Mouse (Mus musculus): ENCODE data around the gene Ppat.
"Not testable (repeated sequence)": the region's sequence is repeated elsewhere in the genome, so short reads cannot be mapped to it uniquely, and the experiment has no call there.

Ppat gene

GRCm38 (mm10) chr5:76951106-76952027 is at the start of gene Ppat, which contains the start of gene Paics:
Gene Ppat, minus strand, starts transcription at chr5:76951578.
Gene Paics, plus strand, starts transcription at chr5:76951307.
- in situ Hi-C loops (cut with MboI, MseI), result loop anchor here in 1 of 2 experiments (5.0 kb wide), 1 partner anchor 44 kb away; the partner anchor contains the start of gene Aasdh

- in situ Hi-C loops (cut with MboI, MseI), result loop anchor here in 1 of 2 experiments (5.0 kb wide), 1 partner anchor 214 kb away; the partner anchor contains the start of gene Spink2
Measured at GRCm38 (mm10) chr5:76998416-76998815, 47.0 kb upstream of the Ppat start.

- in situ Hi-C loops (cut with MboI, MseI), result no loop called here
Measured at GRCm38 (mm10) chr5:76993174-76993814, 41.9 kb upstream of the Ppat start.

GRCm38 (mm10) chr5:76990789-76991188 is 39.4 kb upstream of the Ppat start:
- in situ Hi-C loops (cut with MboI, MseI), result no loop called here

DNA sequence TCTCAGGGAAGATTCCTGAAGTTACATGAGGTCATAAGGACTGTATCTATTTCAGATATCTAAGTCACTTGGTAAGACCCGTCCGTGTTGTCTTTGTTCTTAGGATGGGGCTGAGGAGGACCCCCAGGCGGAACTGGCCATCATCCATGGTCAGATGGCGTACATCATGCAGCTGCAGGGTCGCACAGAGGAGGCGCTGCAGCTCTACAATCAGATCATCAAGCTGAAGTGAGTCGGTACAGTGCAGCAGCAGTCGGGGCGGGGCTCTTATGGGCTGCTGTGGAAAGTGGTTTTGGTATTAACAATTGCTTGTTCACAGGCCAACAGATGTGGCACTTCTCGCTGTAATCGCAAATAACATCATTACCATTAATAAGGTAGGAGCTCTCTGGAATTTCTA is 32.6 kb upstream of the Ppat start:
- in situ Hi-C loops (cut with MboI, MseI), result no loop called here

GRCm38 (mm10) chr5:76975736-76976135 is 24.4 kb upstream of the Ppat start:
- in situ Hi-C loops (cut with MboI, MseI), result no loop called here

DNA sequence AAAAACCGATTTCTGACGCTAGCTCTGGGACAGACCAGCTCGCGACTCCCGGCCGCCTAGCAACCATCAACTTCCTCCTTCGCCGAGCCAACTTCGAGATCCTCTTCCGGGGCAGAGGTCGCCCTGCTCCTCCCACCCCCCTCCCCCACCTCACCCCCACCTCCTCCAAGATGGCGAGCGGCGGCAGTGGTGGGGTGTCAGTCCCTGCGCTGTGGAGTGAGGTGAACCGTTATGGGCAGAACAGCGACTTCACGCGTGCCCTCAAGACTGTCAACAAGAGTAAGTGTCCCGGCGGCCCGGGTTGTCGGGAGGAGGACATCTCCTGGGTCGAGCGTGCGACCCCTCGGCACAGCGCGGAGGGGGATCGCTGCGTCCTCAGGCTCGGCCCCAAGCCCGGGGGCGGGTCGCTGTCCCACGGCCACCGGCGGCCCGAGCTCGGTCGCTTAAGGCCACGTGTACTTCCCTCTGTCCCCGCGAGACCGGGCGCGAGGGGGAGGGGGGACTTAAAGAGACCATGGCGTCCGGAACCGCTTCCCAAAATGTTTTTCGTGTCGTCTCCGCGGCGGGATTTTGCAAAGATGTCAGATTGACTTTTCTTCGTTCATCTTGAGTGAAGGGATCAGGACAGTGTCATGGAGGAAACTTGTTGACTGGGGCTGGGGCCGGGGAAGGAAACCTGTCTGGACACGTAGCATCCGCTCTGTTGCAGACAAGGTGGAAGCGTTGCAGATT is 23.3 kb upstream of the Ppat start, which contains the start of gene Srp72:
TSS of gene Srp72 (plus strand) at position 130 of the 732 bp plus-strand sequence.
- in situ Hi-C loops (cut with MboI, MseI), result no loop called here

DNA sequence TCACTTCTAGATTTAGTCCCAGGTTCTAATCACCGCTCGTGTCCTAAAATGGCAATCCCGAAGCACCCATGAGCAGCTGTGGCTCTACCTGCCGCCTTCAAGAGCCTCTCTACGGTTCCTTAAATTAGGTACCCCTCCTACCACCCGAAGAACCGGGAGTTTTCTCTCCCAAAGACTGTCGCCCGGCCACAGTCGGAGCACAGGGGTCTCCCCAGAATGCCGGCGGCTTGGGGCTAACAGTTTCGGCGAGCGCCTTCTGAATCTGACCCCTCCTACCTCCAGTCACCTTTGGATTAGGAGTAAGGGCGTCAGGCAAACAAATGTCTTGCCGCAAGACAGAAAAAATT is 22.8 kb upstream of the Ppat start:
- in situ Hi-C loops (cut with MboI, MseI), result no loop called here

- in situ Hi-C loops (cut with MboI, MseI), result no loop called here
Measured at GRCm38 (mm10) chr5:76973488-76973887, 22.1 kb upstream of the Ppat start.

DNA sequence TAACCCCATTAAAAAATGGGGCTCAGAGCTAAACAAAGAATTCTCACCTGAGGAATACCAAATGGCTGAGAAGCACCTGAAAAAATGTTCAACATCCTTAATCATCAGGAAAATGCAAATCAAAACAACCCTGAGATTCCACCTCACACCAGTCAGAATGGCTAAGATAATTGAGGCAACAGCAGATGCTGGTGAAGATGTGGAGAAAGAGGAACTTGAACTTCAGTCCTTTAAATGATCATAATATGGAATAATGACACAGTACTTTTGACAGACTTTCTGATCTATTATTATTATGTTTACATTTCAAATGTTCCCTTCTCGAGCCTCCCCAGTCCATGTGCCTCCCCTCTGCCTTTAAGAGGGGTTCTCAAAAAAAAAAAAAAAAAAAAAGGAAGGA is 19.7 kb upstream of the Ppat start:
- in situ Hi-C loops (cut with MboI, MseI), result not testable (repeated sequence)

GRCm38 (mm10) chr5:76969250-76969649 is 17.9 kb upstream of the Ppat start:
- in situ Hi-C loops (cut with MboI, MseI), result loop anchor here in 1 of 2 experiments (10.0 kb wide), 1 partner anchor 64 kb away; the partner anchor contains the start of gene Aasdh

GRCm38 (mm10) chr5:76964651-76965050 is 13.3 kb upstream of the Ppat start:
- in situ Hi-C loops (cut with MboI, MseI), result loop anchor here in 1 of 2 experiments (10.0 kb wide), 1 partner anchor 60 kb away; the partner anchor contains the start of gene Aasdh

DNA sequence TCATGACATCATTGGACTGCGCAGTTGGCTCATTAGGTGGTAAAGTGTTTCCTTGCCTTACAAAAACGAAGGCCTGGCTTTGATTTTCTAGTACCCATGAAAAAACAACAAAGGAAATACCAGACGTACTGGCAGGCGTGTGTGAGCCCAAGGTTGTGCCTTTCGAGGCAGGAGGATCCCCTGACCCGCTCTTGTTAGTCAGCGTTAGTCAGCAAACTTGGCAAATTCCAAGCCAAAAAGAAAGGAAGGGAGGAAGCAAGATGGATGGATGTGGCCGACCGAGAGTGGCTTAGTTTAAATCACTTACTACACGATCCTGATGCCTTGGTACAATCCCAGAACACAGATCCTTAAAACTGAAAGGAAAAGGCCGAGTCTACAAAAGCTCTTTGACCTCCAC is 11.2 kb upstream of the Ppat start:
- in situ Hi-C loops (cut with MboI, MseI), result loop anchor here in 1 of 2 experiments (10.0 kb wide), 1 partner anchor 58 kb away; the partner anchor contains the start of gene Aasdh

GRCm38 (mm10) chr5:76959587-76959986 is 8.2 kb upstream of the Ppat start:
- in situ Hi-C loops (cut with MboI, MseI), result loop anchor here in 1 of 2 experiments (5.0 kb wide), 1 partner anchor 37 kb away; no protein-coding TSS in a partner anchor

DNA sequence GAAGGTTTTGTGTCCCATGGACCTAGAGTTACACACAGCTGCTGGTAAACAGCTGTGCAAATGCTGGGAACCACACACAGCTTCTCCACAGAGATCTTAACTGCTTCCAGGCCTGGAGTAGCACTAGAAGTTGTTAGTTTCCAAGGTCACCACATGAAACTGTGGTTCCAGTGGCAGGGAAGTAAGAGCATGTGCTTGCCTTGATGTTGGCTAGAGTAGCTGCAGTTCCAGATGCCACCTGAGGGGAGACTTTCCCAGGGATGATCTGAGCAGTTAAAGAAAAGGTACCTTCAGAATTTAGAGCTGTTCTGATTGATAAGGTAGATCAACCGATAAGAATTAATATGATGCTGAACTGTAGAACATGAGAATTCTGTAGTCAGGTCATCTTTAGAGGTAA is 6.6 kb upstream of the Ppat start:
- in situ Hi-C loops (cut with MboI, MseI), result loop anchor here in 1 of 2 experiments (5.0 kb wide), 1 partner anchor 36 kb away; no protein-coding TSS in a partner anchor

- in situ Hi-C loops (cut with MboI, MseI), result loop anchor here in 1 of 2 experiments (5.0 kb wide), 1 partner anchor 33 kb away; no protein-coding TSS in a partner anchor
Measured at GRCm38 (mm10) chr5:76955474-76955873, 4.1 kb upstream of the Ppat start.

GRCm38 (mm10) chr5:76954271-76954900 is 3.0 kb upstream of the Ppat start:
- in situ Hi-C loops (cut with MboI, MseI), result loop anchor here in 1 of 2 experiments (5.0 kb wide), 1 partner anchor 47 kb away; the partner anchor contains the start of gene Aasdh

GRCm38 (mm10) chr5:76953794-76954193 is 2.4 kb upstream of the Ppat start:
- in situ Hi-C loops (cut with MboI, MseI), result loop anchor here in 1 of 2 experiments (5.0 kb wide), 1 partner anchor 46 kb away; the partner anchor contains the start of gene Aasdh

- in situ Hi-C loops (cut with MboI, MseI), result loop anchor here in 1 of 2 experiments (5.0 kb wide), 1 partner anchor 45 kb away; the partner anchor contains the start of gene Aasdh
Measured at GRCm38 (mm10) chr5:76952112-76953040, 998 bp upstream of the Ppat start.
